Mouse (Mus musculus) hindbrain, embryonic 10.5 days (tissue): Measurements from ENCODE around the gene Olfr323. TPM values are rescaled to one million over a fixed set of nuclear protein-coding genes. Genes with fewer than 3 reads are reported as not detected.

Experiments
- DNase-seq: peaks from one replicate; pipeline ENCODE4 v3.0.0-alpha.2; 2017; ENCODE audit warnings: low spot score
- H3K27ac ChIP-seq: fragments of 300-500 bp; sonication (generic); 2 replicates; pipeline ENCODE4 v1.5.1; 2016; ENCODE audit warnings: mild to moderate bottlenecking, moderate library complexity
- H3K27me3 ChIP-seq: fragments of 300-500 bp; sonication (generic); 2 replicates; pipeline ENCODE4 v1.6.1; 2016; ENCODE audit warnings: mild to moderate bottlenecking; ENCODE audit not compliant: poor library complexity, insufficient read depth, severe bottlenecking
- H3K36me3 ChIP-seq: fragments of 300-500 bp; sonication (generic); 2 replicates; pipeline ENCODE4 v1.6.1; 2016; ENCODE audit warnings: mild to moderate bottlenecking, moderate library complexity
- H3K4me1 ChIP-seq: fragments of 300-500 bp; sonication (generic); replicated peaks from 2 replicates; pipeline ENCODE4 v1.6.1; 2016; ENCODE audit warnings: mild to moderate bottlenecking
- H3K4me3 ChIP-seq: fragments of 300-500 bp; sonication (generic); 2 replicates; pipeline ENCODE4 v1.5.1; 2016; ENCODE audit warnings: mild to moderate bottlenecking, moderate library complexity
- H3K9me3 ChIP-seq: fragments of 300-500 bp; sonication (generic); 2 replicates; pipeline ENCODE4 v1.6.1; 2016; ENCODE audit warnings: mild to moderate bottlenecking, moderate library complexity
- WGBS: fragments of 180-500 bp; shearing (Covaris S2); methylation state at CpG from one replicate; pipeline ENCODE4 v1.1.7; 2016; 5-methylcytosine and 5-hydroxymethylcytosine counted together
- polyA plus RNA-seq: library from polyadenylated mRNA; unstranded; fragments of >200 nt; fragmentation: Nextera tagmentation; extraction: Ambion mirVana; gene quantifications from 2 replicates; pipeline ENCODE4 v1.2.1, GENCODE M21; 2016

Olfr323 gene
- polyA plus RNA-seq, 1 experiment from 2014 or later = not detected

GRCm38 (mm10) chr11:58618793-58619192, 11.5 kb downstream of the Olfr323 start:
- Histone ChIP-seq H3K9me3 (no peaks in the 10 kb centered on the region), H3K4me3 (no peak overlapping the region), H3K36me3 (no peaks in the 10 kb centered on the region), H3K27ac (no peak overlapping the region), H3K4me1 (peaks cover 23% of the 10 kb centered on the region; the same call in 1 of the 2 replicates), H3K27me3 (no peaks in the 10 kb centered on the region)
- no peak for DNase-seq
- WGBS = 57% methylated on average over 6 of the region's 6 CpGs

GRCm38 (mm10) chr11:58618369-58618768, 11.9 kb downstream of the Olfr323 start:
- peaks cover 19% of the 10 kb centered on the region; the same call in 1 of the 2 replicates for H3K4me1 ChIP-seq
- no peak overlapping the region for H3K27ac ChIP-seq
- WGBS = 73% methylated on average over 3 of the region's 3 CpGs
- H3K27me3 ChIP-seq = no peaks in the 10 kb centered on the region
- no peak overlapping the region for H3K4me3 ChIP-seq
- H3K36me3 ChIP-seq = no peaks in the 10 kb centered on the region
- H3K9me3 ChIP-seq = no peaks in the 10 kb centered on the region
- no peak for DNase-seq

- Histone ChIP-seq H3K27me3 (no peaks in the 10 kb centered on the region), H3K36me3 (no peaks in the 10 kb centered on the region), H3K4me3 (no peak within 1 kb of the TSS), H3K4me1 (peaks cover 16% of the 10 kb centered on the region; the same call in 1 of the 2 replicates), H3K9me3 (no peaks in the 10 kb centered on the region), H3K27ac (no peak within 1 kb of the TSS)
- DNase-seq = no peak
- WGBS = 91% methylated on average over 4 of the region's 4 CpGs
Observed at GRCm38 (mm10) chr11:58615975-58616374, 14.3 kb downstream of the Olfr323 start, which contains the start of gene 2210407C18Rik. 2210407C18Rik (minus strand) TSS chr11:58616075.

- Histone ChIP-seq H3K36me3 (no peaks in the 10 kb centered on the region), H3K4me3 (no peak overlapping the region), H3K4me1 (peaks cover 16% of the 10 kb centered on the region), H3K27me3 (no peaks in the 10 kb centered on the region), H3K9me3 (no peaks in the 10 kb centered on the region), H3K27ac (no peak overlapping the region)
- no peak for DNase-seq
Observed at GRCm38 (mm10) chr11:58614526-58614925, 15.8 kb downstream of the Olfr323 start.

- Histone ChIP-seq H3K4me1 (peaks cover 6% of the 10 kb centered on the region), H3K36me3 (no peaks in the 10 kb centered on the region), H3K27ac (no peak overlapping the region), H3K4me3 (no peak overlapping the region), H3K27me3 (no peaks in the 10 kb centered on the region), H3K9me3 (no peaks in the 10 kb centered on the region)
- WGBS = 86% methylated on average over 3 of the region's 3 CpGs
- no peak for DNase-seq
Observed at GRCm38 (mm10) chr11:58613359-58613758, 16.9 kb downstream of the Olfr323 start.

- no peaks in the 10 kb centered on the region for H3K27me3 ChIP-seq
- no peak overlapping the region for H3K27ac ChIP-seq
- 84% methylated on average over 6 of the region's 6 CpGs for WGBS
- H3K36me3 ChIP-seq = no peaks in the 10 kb centered on the region
- H3K9me3 ChIP-seq = no peaks in the 10 kb centered on the region
- no peaks in the 10 kb centered on the region; the same call in 1 of the 2 replicates for H3K4me1 ChIP-seq
- no peak for DNase-seq
- no peak overlapping the region for H3K4me3 ChIP-seq
Observed at GRCm38 (mm10) chr11:58607030-58607429, 23.3 kb downstream of the Olfr323 start.

- no peaks in the 10 kb centered on the region for H3K36me3 ChIP-seq
- H3K4me1 ChIP-seq = no peaks in the 10 kb centered on the region; the same call in 1 of the 2 replicates
- H3K9me3 ChIP-seq = no peaks in the 10 kb centered on the region
- no peaks in the 10 kb centered on the region for H3K27me3 ChIP-seq
- 89% methylated on average over 12 of the region's 12 CpGs for WGBS
- H3K27ac ChIP-seq = no peak overlapping the region
- no peak for DNase-seq
- H3K4me3 ChIP-seq = no peak overlapping the region
Observed at GRCm38 (mm10) chr11:58606177-58606919, 24.0 kb downstream of the Olfr323 start.

- no peak for DNase-seq
- no peaks in the 10 kb centered on the region; the same call in 1 of the 2 replicates for H3K4me1 ChIP-seq
- H3K36me3 ChIP-seq = no peaks in the 10 kb centered on the region
- no peaks in the 10 kb centered on the region for H3K9me3 ChIP-seq
- 89% methylated on average over 3 of the region's 3 CpGs for WGBS
- no peak overlapping the region for H3K27ac ChIP-seq
- no peak overlapping the region for H3K4me3 ChIP-seq
- no peaks in the 10 kb centered on the region for H3K27me3 ChIP-seq
Observed at GRCm38 (mm10) chr11:58605228-58605627, 25.1 kb downstream of the Olfr323 start.

GRCm38 (mm10) chr11:58604688-58605087, 25.6 kb downstream of the Olfr323 start:
- H3K36me3 ChIP-seq = no peaks in the 10 kb centered on the region
- H3K9me3 ChIP-seq = no peaks in the 10 kb centered on the region
- 64% methylated on average over 2 of the region's 2 CpGs for WGBS
- no peak for DNase-seq
- H3K4me1 ChIP-seq = no peaks in the 10 kb centered on the region; the same call in 1 of the 2 replicates
- H3K27me3 ChIP-seq = no peaks in the 10 kb centered on the region
- no peak overlapping the region for H3K27ac ChIP-seq
- H3K4me3 ChIP-seq = no peak overlapping the region

- no peak overlapping the region for H3K4me3 ChIP-seq
- H3K27me3 ChIP-seq = no peaks in the 10 kb centered on the region
- no peak overlapping the region for H3K27ac ChIP-seq
- 83% methylated on average over 6 of the region's 6 CpGs for WGBS
- no peaks in the 10 kb centered on the region for H3K36me3 ChIP-seq
- no peak for DNase-seq
- H3K4me1 ChIP-seq = no peaks in the 10 kb centered on the region
- H3K9me3 ChIP-seq = no peaks in the 10 kb centered on the region
Observed at GRCm38 (mm10) chr11:58602800-58603560, 27.3 kb downstream of the Olfr323 start.

GRCm38 (mm10) chr11:58602062-58602461, 28.2 kb downstream of the Olfr323 start:
- DNase-seq = no peak
- H3K4me1 ChIP-seq = no peaks in the 10 kb centered on the region
- no peaks in the 10 kb centered on the region for H3K9me3 ChIP-seq
- no peaks in the 10 kb centered on the region for H3K36me3 ChIP-seq
- H3K27ac ChIP-seq = no peak overlapping the region
- no peaks in the 10 kb centered on the region for H3K27me3 ChIP-seq
- no peak overlapping the region for H3K4me3 ChIP-seq

GRCm38 (mm10) chr11:58597837-58598236, 32.5 kb downstream of the Olfr323 start:
- DNase-seq = no peak
- Histone ChIP-seq H3K4me1 (no peaks in the 10 kb centered on the region), H3K36me3 (no peaks in the 10 kb centered on the region), H3K9me3 (no peaks in the 10 kb centered on the region), H3K4me3 (no peak overlapping the region), H3K27ac (no peak overlapping the region), H3K27me3 (no peaks in the 10 kb centered on the region)
- WGBS = 86% methylated on average over 13 of the region's 13 CpGs

GRCm38 (mm10) chr11:58594814-58595213, 35.5 kb downstream of the Olfr323 start, which contains the start of gene Olfr324:
Olfr324 (plus strand) TSS chr11:58595114.
- Histone ChIP-seq H3K4me1 (no peaks in the 10 kb centered on the region), H3K36me3 (no peaks in the 10 kb centered on the region), H3K27me3 (no peaks in the 10 kb centered on the region), H3K27ac (no peak within 1 kb of the TSS), H3K9me3 (no peaks in the 10 kb centered on the region), H3K4me3 (no peak within 1 kb of the TSS)
- DNase-seq = no peak
- WGBS = 87% methylated on average over 6 of the region's 6 CpGs
